Mouse (Mus musculus) forebrain, embryonic 14.5 days (tissue): Measurements from ENCODE around the gene N6amt1. TPM values are rescaled to one million over a fixed set of nuclear protein-coding genes. Genes with fewer than 3 reads are reported as not detected.

Source experiments
- ATAC-seq: fragments of 200-750 bp; cut with Nextera tagmentation; 2 replicates; pipeline ENCODE4 v1.8.0; 2017; ENCODE audit warnings: mild to moderate bottlenecking, moderate library complexity
- DNase-seq: peaks from one replicate; pipeline ENCODE4 v3.0.0-alpha.2; 2015; ENCODE audit warnings: low spot score
- H3K27ac ChIP-seq: fragments of 300-500 bp; sonication (generic); 2 replicates; pipeline ENCODE4 v1.5.1; 2014; ENCODE audit warnings: low read depth, mild to moderate bottlenecking, control low read depth, low read length, moderate library complexity
- H3K27me3 ChIP-seq: fragments of 300-500 bp; sonication (generic); replicated peaks from 2 replicates; pipeline ENCODE4 v1.6.1; 2014; ENCODE audit warnings: low read length, control low read depth, mixed read lengths; ENCODE audit not compliant: control insufficient read depth, insufficient read depth
- H3K36me3 ChIP-seq: fragments of 300-500 bp; sonication (generic); 2 replicates; pipeline ENCODE4 v1.6.1; 2014; ENCODE audit warnings: low read length, control low read depth; ENCODE audit not compliant: control insufficient read depth, insufficient read depth
- H3K4me1 ChIP-seq: fragments of 300-500 bp; sonication (generic); 2 replicates; pipeline ENCODE4 v1.6.1; 2014; ENCODE audit warnings: antibody characterized with exemption, low read length, control low read depth; ENCODE audit not compliant: control insufficient read depth, insufficient read depth
- H3K4me2 ChIP-seq: fragments of 300-500 bp; sonication (generic); 2 replicates; pipeline ENCODE4 v1.6.1; 2014; ENCODE audit warnings: mild to moderate bottlenecking, control low read depth, low read length
- H3K4me3 ChIP-seq: fragments of 300-500 bp; sonication (generic); 2 replicates; pipeline ENCODE4 v1.5.1; 2014; ENCODE audit warnings: low read depth, low read length, control low read depth
- H3K9ac ChIP-seq: fragments of 300-500 bp; sonication (generic); 2 replicates; pipeline ENCODE4 v1.6.1; 2014; ENCODE audit warnings: mild to moderate bottlenecking, low read length, control low read depth, moderate library complexity
- H3K9me3 ChIP-seq: fragments of 300-500 bp; sonication (generic); replicated peaks from 2 replicates; pipeline ENCODE4 v1.6.1; 2016; ENCODE audit warnings: low read length, control low read depth, mixed read lengths; ENCODE audit not compliant: control insufficient read depth
- WGBS: fragments of 180-500 bp; shearing (Covaris S2); extraction: QIAGEN DNeasy Blood & Tissue Kit; methylation state at CpG from one replicate; pipeline ENCODE4 v1.1.7; 2014; 5-methylcytosine and 5-hydroxymethylcytosine counted together
- polyA plus RNA-seq: library from polyadenylated mRNA; unstranded; fragments of >200 nt; fragmentation: Nextera tagmentation; extraction: Ambion mirVana; gene quantifications from 2 replicates; pipeline ENCODE4 v1.2.1, GENCODE M21; 2014

N6amt1 gene
- polyA plus RNA-seq, result 13.3 and 13.9 TPM in 2 replicates

GRCm38 (mm10) chr16:87354075-87354583 is at the start of gene N6amt1:
Gene N6amt1, plus strand, starts transcription at chr16:87354185.
- DNase-seq (peak; percentile 98), ATAC-seq (peak; percentile 100)
- Histone ChIP-seq H3K4me3 (peak within 1 kb of the TSS; percentile 71), H3K9me3 (no peaks in the 10 kb centered on the region; the same call in 1 of the 2 replicates), H3K4me1 (no peaks in the 10 kb centered on the region), H3K9ac (peak within 1 kb of the TSS; percentile 71), H3K4me2 (peak within 1 kb of the TSS; percentile 63), H3K27me3 (no peaks in the 10 kb centered on the region), H3K27ac (peak within 1 kb of the TSS; percentile 89), H3K36me3 (peaks cover 12% of the 10 kb centered on the region; the same call in 1 of the 2 replicates)
- under 1% methylated on average over 48 of the region's 48 CpGs for WGBS

- Histone ChIP-seq H3K4me2 (no peak overlapping the region), H3K9ac (no peak overlapping the region)
- WGBS, result 88% methylated on average over 11 of the region's 11 CpGs
Measured at GRCm38 (mm10) chr16:87305251-87306011, 48.6 kb upstream of the N6amt1 start.

DNA sequence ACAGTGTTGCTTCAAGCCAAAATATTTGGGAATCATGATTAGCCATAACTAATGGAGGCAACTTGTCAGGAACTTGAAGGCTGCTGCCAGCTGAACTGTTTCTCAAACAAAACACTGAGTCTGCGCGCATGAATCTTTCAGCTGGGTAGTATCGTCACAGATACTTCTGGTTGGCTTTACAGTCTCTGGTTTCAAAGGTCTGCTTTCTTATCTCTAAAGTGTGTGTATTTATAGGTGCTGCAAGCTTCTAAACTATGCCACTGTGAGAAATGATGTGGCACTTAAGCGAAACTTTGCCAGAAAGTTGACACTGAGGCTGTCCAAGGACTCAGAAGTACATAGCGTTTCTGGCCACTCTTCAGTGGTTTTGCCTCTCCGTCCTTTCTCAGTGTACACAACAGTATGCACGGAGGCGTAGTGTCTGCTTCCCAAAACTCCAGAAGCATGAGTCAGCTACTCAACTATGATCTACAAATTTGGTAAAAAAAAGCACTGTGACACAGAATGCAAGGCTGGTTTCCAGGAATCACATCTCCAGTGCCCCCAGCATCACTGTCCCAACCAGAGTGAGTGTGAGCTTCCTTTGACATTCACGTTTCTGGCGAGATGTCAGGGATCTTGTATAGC is 46.8 kb upstream of the N6amt1 start:
- no peak; the same call in 1 of the 2 replicates for ATAC-seq

More at GRCm38 (mm10) chr16:87305251-87306011, 48.6 kb upstream of the N6amt1 start:
- Histone ChIP-seq H3K4me1 (no peaks in the 10 kb centered on the region), H3K27ac (no peak overlapping the region), H3K4me3 (no peak overlapping the region), H3K27me3 (no peaks in the 10 kb centered on the region), H3K9me3 (no peaks in the 10 kb centered on the region), H3K36me3 (no peaks in the 10 kb centered on the region)
- ATAC-seq (no peak), DNase-seq (no peak)

GRCm38 (mm10) chr16:87310659-87311058 is 43.3 kb upstream of the N6amt1 start:
- Histone ChIP-seq H3K36me3 (no peaks in the 10 kb centered on the region), H3K4me3 (no peak overlapping the region), H3K4me2 (no peak overlapping the region), H3K4me1 (no peaks in the 10 kb centered on the region), H3K9ac (no peak overlapping the region), H3K9me3 (no peaks in the 10 kb centered on the region), H3K27ac (no peak overlapping the region), H3K27me3 (no peaks in the 10 kb centered on the region)
- WGBS, result 91% methylated on average over 4 of the region's 4 CpGs
- ATAC-seq (no peak), DNase-seq (no peak)

More for the DNA sequence above, 46.8 kb upstream of the N6amt1 start:
- H3K4me2 ChIP-seq, result no peak overlapping the region
- H3K36me3 ChIP-seq, result no peaks in the 10 kb centered on the region
- no peaks in the 10 kb centered on the region for H3K9me3 ChIP-seq
- no peak for DNase-seq
- WGBS, result 87% methylated on average over 10 of the region's 10 CpGs
- no peaks in the 10 kb centered on the region for H3K4me1 ChIP-seq
- H3K9ac ChIP-seq, result no peak overlapping the region
- no peaks in the 10 kb centered on the region for H3K27me3 ChIP-seq
- H3K27ac ChIP-seq, result no peak overlapping the region
- H3K4me3 ChIP-seq, result no peak overlapping the region

DNA sequence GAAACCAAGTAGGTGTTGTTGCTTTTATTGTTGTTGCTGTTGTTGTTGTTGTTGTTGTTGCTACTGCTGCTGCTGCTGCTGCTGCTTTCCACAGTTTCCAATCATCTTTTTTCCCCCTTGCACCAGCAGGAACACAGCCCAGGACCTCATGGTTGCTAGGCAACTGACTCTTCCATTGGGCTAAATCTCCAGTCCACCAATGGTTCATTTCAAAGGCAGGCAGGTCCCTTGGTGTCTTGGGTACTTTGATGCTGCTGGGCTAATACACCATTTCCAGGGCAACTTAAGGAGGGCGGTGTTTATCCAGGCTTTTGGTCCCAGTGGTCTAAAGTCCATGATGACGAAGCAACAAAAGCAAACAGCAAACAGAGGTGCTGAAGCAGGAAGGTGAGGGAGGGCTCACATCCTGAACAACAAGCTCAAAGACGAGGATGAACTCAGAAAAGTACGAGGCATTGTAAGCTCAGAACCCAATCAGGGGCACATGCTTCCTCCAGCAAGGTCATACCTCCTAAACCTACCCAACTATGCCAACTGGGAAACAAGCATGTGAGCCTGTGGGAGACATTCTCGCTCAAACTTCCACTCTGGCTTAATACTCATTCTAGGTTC is 35.7 kb upstream of the N6amt1 start:
- no peaks in the 10 kb centered on the region for H3K36me3 ChIP-seq
- H3K4me1 ChIP-seq, result 0 out of 2 replicates have a peak, but pooled peaks cover 7% of the 10 kb centered on the region
- no peak overlapping the region for H3K4me3 ChIP-seq
- ATAC-seq (no peak; the same call in 1 of the 2 replicates), DNase-seq (peak; percentile 22)
- H3K27me3 ChIP-seq, result no peaks in the 10 kb centered on the region
- H3K9ac ChIP-seq, result no peak overlapping the region
- 59% methylated on average over 5 of the region's 5 CpGs for WGBS
- no peak overlapping the region for H3K4me2 ChIP-seq
- no peak overlapping the region for H3K27ac ChIP-seq
- H3K9me3 ChIP-seq, result no peaks in the 10 kb centered on the region

GRCm38 (mm10) chr16:87318998-87319397 is 35.0 kb upstream of the N6amt1 start:
- Histone ChIP-seq H3K4me3 (no peak overlapping the region), H3K4me1 (0 out of 2 replicates have a peak, but pooled peaks cover 7% of the 10 kb centered on the region), H3K27ac (no peak overlapping the region), H3K9me3 (no peaks in the 10 kb centered on the region), H3K4me2 (no peak overlapping the region), H3K36me3 (no peaks in the 10 kb centered on the region), H3K9ac (no peak overlapping the region), H3K27me3 (no peaks in the 10 kb centered on the region)
- DNase-seq (no peak), ATAC-seq (peak; percentile 64)
- 47% methylated on average over 5 of the region's 5 CpGs for WGBS

DNA sequence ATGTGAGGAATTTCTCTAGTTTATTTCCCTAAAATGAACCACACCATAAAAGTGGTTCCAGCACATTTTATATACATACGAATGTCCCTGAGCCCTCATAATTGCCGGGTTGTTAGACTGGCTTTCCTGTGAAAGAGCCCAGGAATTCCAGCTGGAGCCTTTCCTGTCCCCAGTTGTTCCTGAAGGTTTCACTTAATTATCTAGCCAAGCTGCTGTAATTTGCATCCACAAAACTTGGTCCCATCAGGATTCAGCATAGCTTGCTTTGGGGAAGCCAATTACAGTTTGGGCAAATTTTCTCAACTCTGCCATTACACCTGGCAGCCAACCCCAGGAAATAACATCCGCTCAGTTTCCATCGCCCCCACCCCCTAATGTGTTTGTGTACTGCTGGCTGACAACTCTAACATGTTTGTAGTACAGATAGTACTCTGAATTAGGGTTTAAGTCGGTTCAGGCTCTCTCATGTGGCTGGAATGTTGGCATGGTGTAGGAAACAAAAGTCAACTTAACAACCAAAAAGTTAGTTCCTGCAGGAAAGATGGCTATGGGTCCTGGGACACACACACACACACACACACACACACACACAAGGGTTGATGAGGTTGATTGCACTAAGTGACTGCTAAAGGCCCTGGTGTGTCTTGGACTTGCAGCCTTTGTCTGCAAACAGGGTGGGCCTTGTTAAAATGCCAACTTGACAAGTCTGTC is 34.3 kb upstream of the N6amt1 start:
- DNase-seq (peak; percentile 68), ATAC-seq (peak; percentile 76)
- 0 out of 2 replicates have a peak, but pooled peaks cover 7% of the 10 kb centered on the region for H3K4me1 ChIP-seq
- H3K27ac ChIP-seq, result no peak overlapping the region
- WGBS, result 30% methylated on average over 5 of the region's 5 CpGs
- no peaks in the 10 kb centered on the region for H3K27me3 ChIP-seq
- H3K9ac ChIP-seq, result no peak overlapping the region
- H3K4me3 ChIP-seq, result no peak overlapping the region
- H3K9me3 ChIP-seq, result no peaks in the 10 kb centered on the region
- no peaks in the 10 kb centered on the region for H3K36me3 ChIP-seq
- H3K4me2 ChIP-seq, result no peak overlapping the region

DNA sequence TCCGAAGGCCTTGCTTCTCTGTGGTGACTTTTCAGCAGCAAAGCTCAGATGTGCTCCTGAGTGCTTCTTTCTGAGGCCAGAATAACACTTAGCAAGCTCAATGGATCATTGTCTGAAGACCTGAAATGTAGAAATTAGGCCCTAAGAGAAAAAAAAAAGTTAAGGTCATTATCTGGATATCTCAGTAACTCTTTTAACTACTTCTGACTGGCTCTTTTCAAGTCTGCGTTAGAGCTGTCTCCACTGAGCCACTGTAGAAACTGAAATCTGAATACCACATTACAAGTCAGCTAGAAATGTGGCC is 33.8 kb upstream of the N6amt1 start:
- no peak overlapping the region for H3K9ac ChIP-seq
- WGBS, result 18% methylated on average over 2 of the region's 2 CpGs
- H3K27ac ChIP-seq, result no peak overlapping the region
- DNase-seq (no peak), ATAC-seq (no peak)
- no peaks in the 10 kb centered on the region for H3K9me3 ChIP-seq
- H3K36me3 ChIP-seq, result no peaks in the 10 kb centered on the region
- no peaks in the 10 kb centered on the region for H3K27me3 ChIP-seq
- H3K4me1 ChIP-seq, result 0 out of 2 replicates have a peak, but pooled peaks cover 7% of the 10 kb centered on the region
- H3K4me3 ChIP-seq, result no peak overlapping the region
- no peak overlapping the region for H3K4me2 ChIP-seq
